In the genomic region with DNA sequence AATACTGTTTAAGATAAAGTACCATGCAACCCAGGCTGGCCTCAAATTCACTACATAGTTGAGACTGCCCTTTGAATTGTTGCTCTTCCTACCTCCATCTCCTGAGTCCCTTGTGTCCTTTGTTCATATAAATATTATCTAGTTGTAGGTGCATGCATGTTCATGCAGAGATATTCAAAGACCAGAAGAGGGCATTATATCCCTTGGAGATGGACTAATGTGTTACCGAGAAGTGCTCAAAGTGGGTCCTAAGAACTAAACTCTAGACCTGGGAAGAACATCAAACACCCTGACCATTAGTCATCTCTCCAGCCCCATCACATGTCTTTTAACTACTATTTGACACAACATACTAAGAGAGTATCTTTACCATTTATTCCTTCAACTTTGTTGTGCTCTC, we compare ENCODE assay signal across 20 mouse cellular contexts. TPM values are rescaled to one million over a fixed set of nuclear protein-coding genes. Genes with fewer than 3 reads are reported as not detected.
DNase-seq lines count a peak whose midpoint lies in the region; ATAC-seq and TF ChIP-seq lines count a peak whose summit lies in the region.
"Had no signal": no experiment of that assay in that cellular context is flagged by ENCODE, and none has a peak within 500 bp of the region (broad histone marks: within the 10 kb centered on the region; RNA-seq: fewer than 3 reads in every experiment).

No protein-coding gene starts in this region.

- no peak for DNase-seq in layer of hippocampus, adult 2 months (ENCODE audit: low spot score in 2 of 2)
- DNase-seq in layer of hippocampus, adult 8-10 months (ENCODE audit: low spot score in 2 of 2) = no peak
- DNase-seq in Patski (ENCODE audit: low read depth, low spot score) = no peak
- DNase-seq in liver, postnatal 0 days = no peak
- no peak for DNase-seq in embryo, embryonic 10 days (ENCODE audit: low spot score)
- DNase-seq in right cerebral cortex, postnatal 25 days = no peak
- DNase-seq: adrenal gland, adult 2 months; cerebellum, adult 2 months; embryo, embryonic 11 days; gastrocnemius, postnatal 10 days; heart, postnatal 4 days; kidney, postnatal 14 days; lung, adult 2 months; retina, postnatal 1 day had no signal

- in situ Hi-C loops in Patski (cut with MboI; ENCODE audit: low pct_unique_long_range_greater_than_20kb) = no loop called here

- no peak overlapping the region for H3K27ac ChIP-seq in layer of hippocampus, adult 2 months
- no peak overlapping the region for H3K27ac ChIP-seq in liver, postnatal 0 days (ENCODE audit: low read depth)
- H3K27ac ChIP-seq in midbrain, embryonic 15.5 days = no peak overlapping the region
- H3K27ac ChIP-seq: limb, embryonic 10.5 days; neural tube, embryonic 15.5 days had no signal

- H3K4me3 ChIP-seq in layer of hippocampus, adult 2 months = no peak overlapping the region
- no peak overlapping the region for H3K4me3 ChIP-seq in liver, postnatal 0 days (ENCODE audit: low read depth, low read length)
- no peak overlapping the region for H3K4me3 ChIP-seq in midbrain, embryonic 15.5 days
- H3K4me3 ChIP-seq: heart, embryonic 12.5 days; limb, embryonic 10.5 days; neural tube, embryonic 15.5 days had no signal

- POLR2A ChIA-PET in Patski (lab: Charles Lee) = no interaction called here

- TF ChIP-seq CTCF in layer of hippocampus, adult 2 months (conservative IDR thresholded peaks at IDR 0.05) = peak; percentile 60
- peak; percentile 47 for TF ChIP-seq CTCF in Patski (IDR thresholded peaks at IDR 0.05)
- peak; percentile 50 for TF ChIP-seq CTCF in liver, postnatal 0 days (IDR thresholded peaks at IDR 0.05; ENCODE audit: low read depth)

- peaks cover 11% of the 10 kb centered on the region for H3K4me1 ChIP-seq in liver, postnatal 0 days (ENCODE audit: insufficient read depth)
- H3K4me1 ChIP-seq in midbrain, embryonic 15.5 days = 0 out of 2 replicates have a peak, but pooled peaks cover 2% of the 10 kb centered on the region
- H3K4me1 ChIP-seq: limb, embryonic 10.5 days; neural tube, embryonic 15.5 days had no signal

- peak; percentile 43 for ATAC-seq in CD4-positive, CD25-positive, alpha-beta regulatory T cell, adult 4 months
- ATAC-seq in Patski = peak; percentile 57
- ATAC-seq in liver, postnatal 0 days = no peak
- no peak for ATAC-seq in midbrain, embryonic 15.5 days (replicated peaks)
- ATAC-seq: forebrain, embryonic 16.5 days had no signal

- H3K4me2 ChIP-seq in liver, postnatal 0 days (ENCODE audit: low read depth, low read length) = no peak overlapping the region
- no peak overlapping the region for H3K4me2 ChIP-seq in midbrain, embryonic 15.5 days
- H3K4me2 ChIP-seq: heart, embryonic 12.5 days; neural tube, embryonic 15.5 days had no signal

- H3K9ac ChIP-seq in liver, postnatal 0 days (replicated peaks) = no peak overlapping the region
- H3K9ac ChIP-seq in midbrain, embryonic 15.5 days = no peak overlapping the region
- H3K9ac ChIP-seq: heart, embryonic 12.5 days; neural tube, embryonic 15.5 days had no signal

- CTCF ChIA-PET in Patski (lab: Charles Lee) = no interaction called here

- no peak for TF ChIP-seq EP300 in liver, postnatal 0 days (IDR thresholded peaks at IDR 0.05; ENCODE audit: low read depth)

- H3K9me3 ChIP-seq in liver, postnatal 0 days (ENCODE audit: low read length) = no peaks in the 10 kb centered on the region
- no peaks in the 10 kb centered on the region for H3K9me3 ChIP-seq in midbrain, embryonic 15.5 days
- H3K9me3 ChIP-seq: heart, embryonic 12.5 days; limb, embryonic 10.5 days; neural tube, embryonic 15.5 days had no signal

- H3K27me3 ChIP-seq in Patski = no peaks in the 10 kb centered on the region
- no peaks in the 10 kb centered on the region for H3K27me3 ChIP-seq in liver, postnatal 0 days (ENCODE audit: insufficient read depth, low read length)
- no peaks in the 10 kb centered on the region for H3K27me3 ChIP-seq in midbrain, embryonic 15.5 days (replicated peaks)
- H3K27me3 ChIP-seq: heart, embryonic 12.5 days; neural tube, embryonic 15.5 days had no signal

- no peaks in the 10 kb centered on the region for H3K36me3 ChIP-seq in liver, postnatal 0 days (replicated peaks; ENCODE audit: insufficient read depth, low read length)
- no peaks in the 10 kb centered on the region for H3K36me3 ChIP-seq in midbrain, embryonic 15.5 days (replicated peaks)
- H3K36me3 ChIP-seq: heart, embryonic 12.5 days; limb, embryonic 10.5 days; neural tube, embryonic 15.5 days had no signal

- WGBS in liver, postnatal 0 days (ENCODE audit: insufficient replicate concordance) = 80% methylated on average over 1 of the region's 1 CpGs
- WGBS in midbrain, embryonic 15.5 days = 100% methylated on average over 1 of the region's 1 CpGs

RNA-seq across cellular contexts. Expression of a gene that starts 13.7 kb away (rescaled TPM):
- total RNA-seq in layer of hippocampus, adult 2 months (2021) = 100 to 1,000 TPM; 186 to 194 TPM
- total RNA-seq in layer of hippocampus, adult 8-10 months (2022) = 100 to 1,000 TPM; 177 to 194 (median 186) TPM
- polyA plus RNA-seq in CD4-positive, CD25-positive, alpha-beta regulatory T cell, adult 4 months (2017; shearing (Covaris generic)) = 10 to 100 TPM; 24.4 to 26.2 TPM
- polyA plus RNA-seq in Patski (2021) = 61.0 TPM
- 14.8 and 17.3 TPM in 2 replicates for polyA plus RNA-seq in liver, postnatal 0 days (2015; fragmentation: Nextera tagmentation; extraction: Ambion mirVana)
- 86.5 and 96.9 TPM in 2 replicates for polyA plus RNA-seq in midbrain, embryonic 15.5 days (2015; fragmentation: Nextera tagmentation; extraction: Ambion mirVana)

RNA-seq across cellular contexts. Expression of a gene that starts 48.0 kb away (rescaled TPM):
- 10 to 100 TPM; 12.7 to 12.8 TPM for total RNA-seq in layer of hippocampus, adult 2 months (2021)
- total RNA-seq in layer of hippocampus, adult 8-10 months (2022) = 10 to 100 TPM; 17.4 to 21.0 (median 19.4) TPM
- polyA plus RNA-seq in CD4-positive, CD25-positive, alpha-beta regulatory T cell, adult 4 months (2017; shearing (Covaris generic)) = not detected
- 0.51 TPM for polyA plus RNA-seq in Patski (2021)
- 112 and 113 TPM in 2 replicates for polyA plus RNA-seq in liver, postnatal 0 days (2015; fragmentation: Nextera tagmentation; extraction: Ambion mirVana)
- polyA plus RNA-seq in midbrain, embryonic 15.5 days (2015; fragmentation: Nextera tagmentation; extraction: Ambion mirVana) = 14.3 and 15.7 TPM in 2 replicates

Comparison
In these comparisons a context has a peak if more than half of its experiments do, and no peak if none do; other contexts are left out.
1. ATAC-seq: peak in CD4-positive, CD25-positive, alpha-beta regulatory T cell, adult 4 months (single experiment) and Patski (single experiment); none in liver, postnatal 0 days (single experiment) and midbrain, embryonic 15.5 days (single experiment).
2. RNA of a gene that starts 48.0 kb away (polyA plus RNA-seq): 112 to 113 TPM in liver, postnatal 0 days and 14.3 to 15.7 TPM in midbrain, embryonic 15.5 days; 0.51 TPM in Patski (single experiment) and not detected in CD4-positive, CD25-positive, alpha-beta regulatory T cell, adult 4 months; every median in the first group is over 10 times any median in the second.
3. Peak in every context shown above with its lines, with median percentiles within 50 percentile points of each other: CTCF ChIP-seq.